Mouse (Mus musculus): ENCODE data around the gene Il12rb1. TPM values are rescaled to one million over a fixed set of nuclear protein-coding genes. Genes with fewer than 3 reads are reported as not detected.

The Il12rb1 gene
- polyA plus RNA-seq, 1 experiment from 2014 or later: not detected

DNA sequence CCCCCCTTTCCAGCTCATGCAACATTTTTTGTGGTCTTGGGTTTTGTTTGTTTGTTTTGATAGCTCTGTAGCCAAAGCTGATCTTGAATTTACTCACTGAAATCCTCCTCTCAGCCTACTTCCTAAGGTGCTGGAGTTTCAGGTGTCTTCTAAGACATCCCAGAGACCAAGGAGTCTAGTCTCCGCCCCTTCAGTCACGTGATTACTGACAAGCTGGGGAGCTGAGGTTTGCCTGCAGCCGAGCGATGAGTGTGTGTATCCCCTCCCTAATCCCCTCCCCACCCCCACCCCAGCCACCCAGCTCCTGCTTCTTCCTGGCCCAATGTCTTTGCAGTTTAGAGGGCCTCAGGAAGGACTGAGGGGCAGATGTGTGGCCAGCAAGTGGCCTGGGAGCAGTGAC, 49.3 kb downstream of the Il12rb1 start:
- H3K4me1 ChIP-seq (ENCODE audit: control insufficient read depth, insufficient read depth, low read length): peaks cover 14% of the 10 kb centered on the region
- H3K4me3 ChIP-seq (ENCODE audit: low read depth, low read length): no peak overlapping the region
- ATAC-seq (ENCODE audit: insufficient number of reproducible peaks, low FRiP score, low TSS enrichment, low read depth) (no peak), DNase-seq (ENCODE audit: low spot score) (peak; percentile 41)
- H3K27ac ChIP-seq (replicated peaks; ENCODE audit: low read depth, low read length): no peak overlapping the region; the same call in 1 of the 2 replicates
- no peak overlapping the region for H3K4me2 ChIP-seq (ENCODE audit: low read depth, severe bottlenecking)
- peaks cover 10% of the 10 kb centered on the region for H3K27me3 ChIP-seq (ENCODE audit: control insufficient read depth, insufficient read depth, low read length)
- no peaks in the 10 kb centered on the region for H3K9me3 ChIP-seq (ENCODE audit: control insufficient read depth, low read length)
- WGBS: 15% methylated on average over 4 of the region's 4 CpGs
- H3K36me3 ChIP-seq (ENCODE audit: control insufficient read depth, insufficient read depth, low read length): no peaks in the 10 kb centered on the region
- no peak overlapping the region for H3K9ac ChIP-seq (ENCODE audit: low read length)

DNA sequence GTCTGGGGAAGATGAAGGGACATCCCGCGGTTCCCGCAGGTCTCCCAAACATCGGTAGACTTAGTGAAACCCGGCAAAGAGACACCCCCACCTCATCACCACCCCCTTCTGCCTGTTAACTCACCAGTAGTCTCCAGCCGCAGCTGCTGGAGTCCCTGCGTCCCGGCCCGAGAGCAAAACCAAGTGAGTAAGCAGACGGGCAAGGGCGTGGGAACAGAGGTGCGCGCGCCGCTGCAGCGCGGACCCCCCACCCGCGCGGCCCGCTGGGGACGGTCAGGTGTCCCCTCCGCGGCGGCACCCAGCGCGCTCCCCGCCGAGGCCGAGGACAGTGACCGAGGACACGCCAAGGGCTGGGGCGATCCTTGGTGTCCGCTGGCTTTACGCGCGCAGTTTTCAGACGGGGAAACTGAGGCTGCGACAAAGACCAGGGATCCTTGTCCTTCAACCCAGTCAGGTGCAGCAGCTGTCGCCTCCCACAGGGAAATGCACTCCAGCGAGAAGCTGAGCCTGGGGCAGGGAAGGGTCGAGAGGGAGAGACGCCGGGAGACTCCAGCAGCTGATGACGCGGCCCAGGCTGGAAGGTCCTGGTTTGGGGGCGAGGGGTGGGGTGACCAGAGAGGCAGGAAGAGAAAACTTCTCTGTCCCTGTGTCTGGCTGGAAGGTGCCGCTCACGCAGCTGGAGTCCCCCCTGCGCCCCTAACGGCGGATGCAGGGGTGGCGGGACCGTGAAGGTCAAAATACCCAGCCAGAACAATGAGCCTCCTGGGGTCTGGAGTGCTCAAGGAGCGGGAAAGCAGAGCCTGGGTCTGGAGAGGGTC, 54.8 kb downstream of the Il12rb1 start, which contains the start of gene Kcnn1:
Gene Kcnn1, minus strand, starts transcription at position 435 of the 818 bp plus-strand sequence.
- H3K36me3 ChIP-seq (ENCODE audit: control insufficient read depth, insufficient read depth, low read length): no peaks in the 10 kb centered on the region
- peak within 1 kb of the TSS; percentile 93 for H3K4me2 ChIP-seq (ENCODE audit: low read depth, severe bottlenecking)
- H3K4me3 ChIP-seq (ENCODE audit: low read depth, low read length): peak within 1 kb of the TSS; percentile 37
- H3K27ac ChIP-seq (replicated peaks; ENCODE audit: low read depth, low read length): no peak within 1 kb of the TSS; the same call in 1 of the 2 replicates
- H3K27me3 ChIP-seq (ENCODE audit: control insufficient read depth, insufficient read depth, low read length): peaks cover 18% of the 10 kb centered on the region
- H3K9ac ChIP-seq (ENCODE audit: low read length): peak within 1 kb of the TSS; percentile 73
- under 1% methylated on average over 55 of the region's 55 CpGs for WGBS
- peaks cover 30% of the 10 kb centered on the region for H3K4me1 ChIP-seq (ENCODE audit: control insufficient read depth, insufficient read depth, low read length)
- ATAC-seq (ENCODE audit: insufficient number of reproducible peaks, low FRiP score, low TSS enrichment, low read depth) (no peak), DNase-seq (ENCODE audit: low spot score) (peak; percentile 77)
- H3K9me3 ChIP-seq (ENCODE audit: control insufficient read depth, low read length): no peaks in the 10 kb centered on the region

DNA sequence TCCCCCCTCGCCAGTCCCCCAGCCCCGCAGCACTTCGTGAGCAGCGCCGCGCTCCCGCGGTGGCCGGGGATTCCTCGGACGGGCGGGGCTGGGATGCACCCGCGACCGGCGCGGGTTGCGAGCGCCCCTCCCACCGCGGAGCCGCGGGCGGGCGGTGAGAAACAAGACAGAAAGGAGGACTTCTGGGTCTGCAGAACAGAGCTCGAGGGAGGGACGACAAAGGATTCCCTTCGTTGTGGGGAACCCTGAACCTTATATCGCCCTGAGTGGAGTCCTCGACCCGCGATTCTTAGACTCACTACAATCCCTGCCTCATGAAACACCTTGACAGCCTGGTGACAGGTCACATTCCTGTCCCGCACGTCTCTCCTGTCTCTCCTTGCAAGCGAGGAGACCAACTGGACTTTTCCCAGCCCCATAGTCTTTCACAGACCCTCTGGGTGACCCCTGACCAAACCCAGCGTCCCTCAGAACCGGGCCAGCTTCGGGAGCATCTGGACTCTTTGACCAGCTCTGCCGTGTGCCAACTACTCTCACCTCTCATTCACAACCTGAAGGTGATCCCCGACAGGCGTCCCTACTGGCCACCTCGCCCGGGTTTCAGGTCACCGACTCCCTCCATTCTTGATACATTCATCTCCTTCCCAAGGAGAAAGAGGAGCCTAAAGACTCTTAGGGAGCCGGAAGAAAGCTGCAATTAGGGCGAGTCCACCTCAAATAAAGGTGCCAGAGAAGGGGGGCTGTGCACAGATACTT, 55.9 kb downstream of the Il12rb1 start:
- ATAC-seq (ENCODE audit: insufficient number of reproducible peaks, low FRiP score, low TSS enrichment, low read depth) (no peak), DNase-seq (ENCODE audit: low spot score) (peak; percentile 55)
- peak overlapping the region; percentile 69 for H3K27ac ChIP-seq (replicated peaks; ENCODE audit: low read depth, low read length)
- under 1% methylated on average over 46 of the region's 46 CpGs for WGBS
- H3K9ac ChIP-seq (ENCODE audit: low read length): peak overlapping the region; percentile 73
- peaks cover 37% of the 10 kb centered on the region for H3K4me1 ChIP-seq (ENCODE audit: control insufficient read depth, insufficient read depth, low read length)
- no peaks in the 10 kb centered on the region for H3K36me3 ChIP-seq (ENCODE audit: control insufficient read depth, insufficient read depth, low read length)
- H3K9me3 ChIP-seq (ENCODE audit: control insufficient read depth, low read length): no peaks in the 10 kb centered on the region
- H3K27me3 ChIP-seq (ENCODE audit: control insufficient read depth, insufficient read depth, low read length): peaks cover 18% of the 10 kb centered on the region
- peak overlapping the region; percentile 93 for H3K4me2 ChIP-seq (ENCODE audit: low read depth, severe bottlenecking)
- H3K4me3 ChIP-seq (ENCODE audit: low read depth, low read length): peak overlapping the region; percentile 37

GRCm38 (mm10) chr8:70864712-70865221, 56.5 kb downstream of the Il12rb1 start:
- Histone ChIP-seq H3K9ac (ENCODE audit: low read length) (peak overlapping the region; percentile 73), H3K4me1 (ENCODE audit: control insufficient read depth, insufficient read depth, low read length) (peaks cover 41% of the 10 kb centered on the region), H3K27me3 (ENCODE audit: control insufficient read depth, insufficient read depth, low read length) (peaks cover 18% of the 10 kb centered on the region), H3K36me3 (ENCODE audit: control insufficient read depth, insufficient read depth, low read length) (no peaks in the 10 kb centered on the region), H3K27ac (replicated peaks; ENCODE audit: low read depth, low read length) (peak overlapping the region; percentile 69), H3K4me2 (ENCODE audit: low read depth, severe bottlenecking) (peak overlapping the region; percentile 93), H3K4me3 (ENCODE audit: low read depth, low read length) (peak overlapping the region; percentile 37), H3K9me3 (ENCODE audit: control insufficient read depth, low read length) (no peaks in the 10 kb centered on the region)
- WGBS: 1% methylated on average over 24 of the region's 24 CpGs
- DNase-seq (ENCODE audit: low spot score) (peak; percentile 75), ATAC-seq (ENCODE audit: insufficient number of reproducible peaks, low FRiP score, low TSS enrichment, low read depth) (peak; percentile 31)

DNA sequence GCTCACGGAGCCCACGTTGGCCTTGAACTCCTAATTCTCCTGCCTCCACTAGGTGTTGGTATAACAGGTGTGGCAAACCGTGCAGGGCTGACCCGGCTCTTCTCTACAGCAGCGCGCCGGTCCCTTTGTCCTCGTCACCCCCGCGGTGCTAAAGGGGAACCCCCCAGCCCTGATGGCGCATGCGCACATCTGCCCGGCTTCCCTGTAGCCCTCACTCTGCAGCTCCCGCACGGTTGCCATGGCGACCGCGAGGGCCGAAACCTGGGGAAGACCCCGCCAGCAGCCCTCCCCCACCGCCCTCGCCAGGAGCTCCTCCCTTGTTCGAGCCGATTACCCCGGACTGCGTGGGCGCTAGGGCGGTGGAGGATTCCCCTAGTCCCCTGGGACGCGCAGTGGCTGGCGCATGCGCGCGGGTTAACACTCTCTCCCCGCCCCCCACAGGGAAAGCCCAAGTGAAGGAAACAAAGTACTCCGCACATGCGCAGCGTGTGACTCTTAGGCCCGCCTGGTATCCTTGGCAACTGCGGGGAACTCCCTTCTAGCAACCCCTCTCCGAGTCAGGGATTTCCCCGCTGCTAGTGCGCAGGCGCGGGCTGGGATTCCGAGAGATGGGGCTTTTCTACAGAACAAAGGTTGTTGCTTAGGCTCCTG, 57.2 kb downstream of the Il12rb1 start:
- ATAC-seq (ENCODE audit: insufficient number of reproducible peaks, low FRiP score, low TSS enrichment, low read depth) (peak; percentile 82), DNase-seq (ENCODE audit: low spot score) (peak; percentile 99)
- 0% methylated on average over 46 of the region's 46 CpGs for WGBS
- H3K27ac ChIP-seq (replicated peaks; ENCODE audit: low read depth, low read length): peak overlapping the region; percentile 76; the same call in 1 of the 2 replicates
- peak overlapping the region; percentile 93 for H3K4me2 ChIP-seq (ENCODE audit: low read depth, severe bottlenecking)
- H3K4me3 ChIP-seq (ENCODE audit: low read depth, low read length): peak overlapping the region; percentile 37
- no peaks in the 10 kb centered on the region for H3K9me3 ChIP-seq (ENCODE audit: control insufficient read depth, low read length)
- H3K27me3 ChIP-seq (ENCODE audit: control insufficient read depth, insufficient read depth, low read length): peaks cover 18% of the 10 kb centered on the region
- H3K36me3 ChIP-seq (ENCODE audit: control insufficient read depth, insufficient read depth, low read length): no peaks in the 10 kb centered on the region
- peaks cover 41% of the 10 kb centered on the region for H3K4me1 ChIP-seq (ENCODE audit: control insufficient read depth, insufficient read depth, low read length)
- H3K9ac ChIP-seq (ENCODE audit: low read length): peak overlapping the region; percentile 73

DNA sequence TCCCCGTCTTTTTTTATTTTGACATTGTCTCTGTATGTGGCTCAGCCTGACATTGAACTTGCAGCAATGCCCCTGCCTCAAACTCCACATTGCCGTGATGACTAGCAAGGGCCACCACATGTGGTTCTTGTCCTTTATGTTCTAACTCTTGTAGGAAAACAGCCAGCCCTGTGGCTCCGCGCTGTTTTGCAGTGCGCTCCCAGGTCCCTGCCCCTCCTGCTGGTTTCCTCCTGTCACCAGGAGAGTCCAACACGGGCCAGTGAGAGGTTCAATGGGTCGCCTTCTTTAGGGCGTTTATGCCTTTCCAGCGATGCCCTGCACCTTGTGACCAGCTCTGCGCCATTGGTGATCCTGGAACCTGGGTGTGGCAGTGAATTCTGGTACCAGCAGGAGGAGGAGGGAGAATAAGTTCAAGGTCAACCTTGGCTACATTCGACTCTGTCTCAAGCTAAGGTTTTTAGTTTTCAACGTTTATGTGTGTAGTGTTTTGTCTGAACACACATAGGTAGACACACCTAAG, 57.8 kb downstream of the Il12rb1 start:
- Histone ChIP-seq H3K9me3 (ENCODE audit: control insufficient read depth, low read length) (no peaks in the 10 kb centered on the region), H3K4me2 (ENCODE audit: low read depth, severe bottlenecking) (peak overlapping the region; percentile 93), H3K27me3 (ENCODE audit: control insufficient read depth, insufficient read depth, low read length) (peaks cover 18% of the 10 kb centered on the region), H3K9ac (ENCODE audit: low read length) (peak overlapping the region; percentile 45; the same call in 1 of the 2 replicates), H3K4me3 (ENCODE audit: low read depth, low read length) (peak overlapping the region; percentile 37), H3K4me1 (ENCODE audit: control insufficient read depth, insufficient read depth, low read length) (peaks cover 41% of the 10 kb centered on the region), H3K36me3 (ENCODE audit: control insufficient read depth, insufficient read depth, low read length) (no peaks in the 10 kb centered on the region; the same call in 1 of the 2 replicates), H3K27ac (replicated peaks; ENCODE audit: low read depth, low read length) (peak overlapping the region; percentile 76)
- no peak for DNase-seq (ENCODE audit: low spot score)
- WGBS: 9% methylated on average over 12 of the region's 12 CpGs
- ATAC-seq (ENCODE audit: insufficient number of reproducible peaks, low FRiP score, low TSS enrichment, low read depth): peak; percentile 9; the same call in 1 of the 2 replicates

DNA sequence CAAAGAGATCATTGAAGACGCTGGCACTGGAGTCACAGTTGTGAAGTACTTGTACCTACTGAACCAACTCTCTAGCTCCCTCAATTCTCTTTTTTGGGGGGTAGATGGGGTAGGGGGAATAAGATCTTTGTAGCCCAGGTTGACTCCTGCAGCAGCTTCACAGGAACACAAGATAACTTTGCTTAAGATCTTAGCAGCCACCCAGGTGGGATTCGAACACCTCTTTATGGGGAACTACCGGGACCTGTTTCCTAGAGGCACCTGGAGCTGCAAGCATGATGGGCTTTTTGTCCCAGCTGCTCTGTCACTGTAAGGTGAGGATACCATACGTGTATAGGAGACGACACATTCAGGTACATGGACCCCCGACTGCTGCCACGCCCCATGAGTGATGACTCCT, 58.3 kb downstream of the Il12rb1 start:
- Histone ChIP-seq H3K4me1 (ENCODE audit: control insufficient read depth, insufficient read depth, low read length) (peaks cover 41% of the 10 kb centered on the region), H3K4me2 (ENCODE audit: low read depth, severe bottlenecking) (no peak overlapping the region), H3K4me3 (ENCODE audit: low read depth, low read length) (no peak overlapping the region), H3K27me3 (ENCODE audit: control insufficient read depth, insufficient read depth, low read length) (peaks cover 15% of the 10 kb centered on the region), H3K36me3 (ENCODE audit: control insufficient read depth, insufficient read depth, low read length) (no peaks in the 10 kb centered on the region; the same call in 1 of the 2 replicates), H3K9me3 (ENCODE audit: control insufficient read depth, low read length) (no peaks in the 10 kb centered on the region), H3K27ac (replicated peaks; ENCODE audit: low read depth, low read length) (no peak overlapping the region; the same call in 1 of the 2 replicates), H3K9ac (ENCODE audit: low read length) (no peak overlapping the region; the same call in 1 of the 2 replicates)
- WGBS: 91% methylated on average over 7 of the region's 7 CpGs
- DNase-seq (ENCODE audit: low spot score) (no peak), ATAC-seq (ENCODE audit: insufficient number of reproducible peaks, low FRiP score, low TSS enrichment, low read depth) (no peak)
